Mouse (Mus musculus) embryonic facial prominence, embryonic 12.5 days (tissue): ENCODE measurements around the gene Nat8f5. TPM values are rescaled to one million over a fixed set of nuclear protein-coding genes. Genes with fewer than 3 reads are reported as not detected.
"Not testable (repeated sequence)": the region's sequence is repeated elsewhere in the genome, so short reads cannot be mapped to it uniquely, and the experiment has no call there.

Source experiments
- ATAC-seq: fragments of 200-750 bp; cut with Nextera tagmentation; 2 replicates; pipeline ENCODE4 v1.8.0; 2017; ENCODE audit not compliant: insufficient number of reproducible peaks, insufficient read depth, low FRiP score, low TSS enrichment
- H3K27ac ChIP-seq: fragments of 300-500 bp; sonication (generic); 2 replicates; pipeline ENCODE4 v1.5.1; 2016; ENCODE audit warnings: mild to moderate bottlenecking
- H3K27me3 ChIP-seq: fragments of 300-500 bp; sonication (generic); 2 replicates; pipeline ENCODE4 v1.6.1; 2016; ENCODE audit warnings: mild to moderate bottlenecking, moderate library complexity
- H3K36me3 ChIP-seq: fragments of 300-500 bp; sonication (generic); 2 replicates; pipeline ENCODE4 v1.6.1; 2016; ENCODE audit warnings: mild to moderate bottlenecking
- H3K4me1 ChIP-seq: fragments of 300-500 bp; sonication (generic); 2 replicates; pipeline ENCODE4 v1.6.1; 2016
- H3K4me2 ChIP-seq: fragments of 300-500 bp; sonication (generic); replicated peaks from 2 replicates; pipeline ENCODE4 v1.6.1; 2016; ENCODE audit warnings: mild to moderate bottlenecking, moderate library complexity
- H3K4me3 ChIP-seq: fragments of 300-500 bp; sonication (generic); 2 replicates; pipeline ENCODE4 v1.5.1; 2016; ENCODE audit warnings: mild to moderate bottlenecking
- H3K9ac ChIP-seq: fragments of 300-500 bp; sonication (generic); 2 replicates; pipeline ENCODE4 v1.6.1; 2016; ENCODE audit warnings: mild to moderate bottlenecking, moderate library complexity
- H3K9me3 ChIP-seq: fragments of 300-500 bp; sonication (generic); 2 replicates; pipeline ENCODE4 v1.6.1; 2016; ENCODE audit warnings: mild to moderate bottlenecking, moderate library complexity
- WGBS: fragments of 180-500 bp; shearing (Covaris S2); methylation state at CpG from one replicate; pipeline ENCODE4 v1.1.7; 2016; 5-methylcytosine and 5-hydroxymethylcytosine counted together
- polyA plus RNA-seq: library from polyadenylated mRNA; unstranded; fragments of >200 nt; fragmentation: Nextera tagmentation; extraction: Ambion mirVana; gene quantifications from 2 replicates; pipeline ENCODE4 v1.2.1, GENCODE M21; 2016

Gene Nat8f5
- not detected in 2 replicates for polyA plus RNA-seq

- 78% methylated on average over 5 of the region's 5 CpGs for WGBS
- Histone ChIP-seq H3K27me3 (no peaks in the 10 kb centered on the region), H3K9me3 (no peaks in the 10 kb centered on the region), H3K4me2 (no peak within 1 kb of the TSS), H3K4me1 (no peaks in the 10 kb centered on the region), H3K36me3 (no peaks in the 10 kb centered on the region), H3K27ac (no peak within 1 kb of the TSS), H3K4me3 (no peak within 1 kb of the TSS), H3K9ac (no peak within 1 kb of the TSS)
- no peak for ATAC-seq
Observed at GRCm38 (mm10) chr6:85820837-85821236, at the start of gene Nat8f5, which contains the start of gene Nat8f6. Gene Nat8f5 (minus strand): TSS chr6:85820972. Gene Nat8f6 (minus strand): TSS chr6:85820954.

GRCm38 (mm10) chr6:85869006-85869405 is 48.2 kb upstream of the Nat8f5 start, which contains the start of gene Nat8f2:
Gene Nat8f2 (minus strand): TSS chr6:85869158.
- not testable (repeated sequence) for ATAC-seq, H3K4me1 ChIP-seq, H3K4me3 ChIP-seq, H3K27me3 ChIP-seq, H3K36me3 ChIP-seq, H3K4me2 ChIP-seq, H3K27ac ChIP-seq, H3K9me3 ChIP-seq, H3K9ac ChIP-seq
- WGBS: 82% methylated on average over 5 of the region's 5 CpGs

- no peaks in the 10 kb centered on the region for H3K4me1 ChIP-seq
- no peak for ATAC-seq
- H3K4me3 ChIP-seq: no peak overlapping the region
- WGBS: 64% methylated on average over 8 of the region's 8 CpGs
- H3K27me3 ChIP-seq: no peaks in the 10 kb centered on the region
- H3K4me2 ChIP-seq: no peak overlapping the region
- no peak overlapping the region for H3K27ac ChIP-seq
- no peaks in the 10 kb centered on the region for H3K36me3 ChIP-seq
- H3K9me3 ChIP-seq: no peaks in the 10 kb centered on the region
- no peak overlapping the region for H3K9ac ChIP-seq
Observed at GRCm38 (mm10) chr6:85867726-85868690, 47.2 kb upstream of the Nat8f5 start.

GRCm38 (mm10) chr6:85866995-85867394 is 46.2 kb upstream of the Nat8f5 start:
- H3K4me3 ChIP-seq, H3K9me3 ChIP-seq, H3K27me3 ChIP-seq, H3K4me2 ChIP-seq, H3K9ac ChIP-seq, H3K27ac ChIP-seq, ATAC-seq, H3K4me1 ChIP-seq, H3K36me3 ChIP-seq: not testable (repeated sequence)
- WGBS: 86% methylated on average over 1 of the region's 1 CpGs

GRCm38 (mm10) chr6:85866166-85866565 is 45.4 kb upstream of the Nat8f5 start:
- not testable (repeated sequence) for H3K9ac ChIP-seq, H3K27me3 ChIP-seq, ATAC-seq, H3K9me3 ChIP-seq, H3K36me3 ChIP-seq, H3K4me1 ChIP-seq, H3K4me2 ChIP-seq, H3K27ac ChIP-seq, H3K4me3 ChIP-seq
- WGBS: 82% methylated on average over 3 of the region's 3 CpGs

- not testable (repeated sequence) for H3K4me1 ChIP-seq, ATAC-seq, H3K27ac ChIP-seq, H3K4me3 ChIP-seq, H3K36me3 ChIP-seq, H3K4me2 ChIP-seq, H3K27me3 ChIP-seq, H3K9ac ChIP-seq, H3K9me3 ChIP-seq
- 76% methylated on average over 5 of the region's 7 CpGs for WGBS
Observed at GRCm38 (mm10) chr6:85864900-85865639, 44.3 kb upstream of the Nat8f5 start.

GRCm38 (mm10) chr6:85863840-85864239 is 43.1 kb upstream of the Nat8f5 start:
- H3K9me3 ChIP-seq: no peaks in the 10 kb centered on the region
- no peaks in the 10 kb centered on the region for H3K36me3 ChIP-seq
- no peaks in the 10 kb centered on the region for H3K27me3 ChIP-seq
- H3K4me1 ChIP-seq: no peaks in the 10 kb centered on the region
- no peak overlapping the region for H3K9ac ChIP-seq
- H3K27ac ChIP-seq: no peak overlapping the region
- H3K4me3 ChIP-seq: no peak overlapping the region
- no peak for ATAC-seq
- 91% methylated on average over 2 of the region's 2 CpGs for WGBS
- H3K4me2 ChIP-seq: no peak overlapping the region

- Histone ChIP-seq H3K9me3 (no peaks in the 10 kb centered on the region), H3K4me2 (no peak overlapping the region), H3K4me1 (no peaks in the 10 kb centered on the region), H3K27me3 (no peaks in the 10 kb centered on the region), H3K4me3 (no peak overlapping the region), H3K9ac (no peak overlapping the region), H3K36me3 (no peaks in the 10 kb centered on the region), H3K27ac (no peak overlapping the region)
- WGBS: 80% methylated on average over 2 of the region's 2 CpGs
- ATAC-seq: no peak
Observed at GRCm38 (mm10) chr6:85863136-85863535, 42.4 kb upstream of the Nat8f5 start.

- Histone ChIP-seq H3K9me3 (no peaks in the 10 kb centered on the region), H3K4me1 (no peaks in the 10 kb centered on the region), H3K36me3 (no peaks in the 10 kb centered on the region), H3K27me3 (no peaks in the 10 kb centered on the region), H3K27ac (no peak overlapping the region), H3K4me3 (no peak overlapping the region), H3K9ac (no peak overlapping the region), H3K4me2 (no peak overlapping the region)
- no peak for ATAC-seq
- 75% methylated on average over 3 of the region's 3 CpGs for WGBS
Observed at GRCm38 (mm10) chr6:85862565-85862964, 41.8 kb upstream of the Nat8f5 start.

- Histone ChIP-seq H3K4me2 (no peak overlapping the region), H3K36me3 (no peaks in the 10 kb centered on the region), H3K27ac (no peak overlapping the region), H3K9me3 (no peaks in the 10 kb centered on the region), H3K9ac (no peak overlapping the region), H3K4me3 (no peak overlapping the region), H3K4me1 (no peaks in the 10 kb centered on the region), H3K27me3 (no peaks in the 10 kb centered on the region)
- WGBS: 69% methylated on average over 3 of the region's 3 CpGs
- ATAC-seq: no peak
Observed at GRCm38 (mm10) chr6:85861247-85861646, 40.5 kb upstream of the Nat8f5 start.

GRCm38 (mm10) chr6:85856194-85856678 is 35.5 kb upstream of the Nat8f5 start:
- 52% methylated on average over 1 of the region's 1 CpGs for WGBS
- H3K4me1 ChIP-seq: no peaks in the 10 kb centered on the region
- H3K4me2 ChIP-seq: no peak overlapping the region
- no peaks in the 10 kb centered on the region for H3K27me3 ChIP-seq
- H3K4me3 ChIP-seq: no peak overlapping the region
- ATAC-seq: no peak
- H3K9me3 ChIP-seq: no peaks in the 10 kb centered on the region
- no peak overlapping the region for H3K9ac ChIP-seq
- no peaks in the 10 kb centered on the region for H3K36me3 ChIP-seq
- H3K27ac ChIP-seq: no peak overlapping the region
